Mouse (Mus musculus) gastrocnemius, postnatal 36 days (tissue): Measurements from ENCODE around the gene Phb. TPM values are rescaled to one million over a fixed set of nuclear protein-coding genes. Genes with fewer than 3 reads are reported as not detected.
A peak's percentile ranks its signal among the peaks of the same experiment; 100 is the strongest.
"Not testable (repeated sequence)": the region's sequence is repeated elsewhere in the genome, so short reads cannot be mapped to it uniquely, and the experiment has no call there.

Experiments used
- DNase-seq, 2 experiments: peaks; one replicate each; pipeline ENCODE4 v3.0.0; 2022
- intact Hi-C: fragments of 180-260 bp; cut with DNase I; formaldehyde crosslinking; loops from one replicate; pipeline ENCODE4 v1.15.1; 2025
- total RNA-seq, 2 experiments: library from RNA; stranded (reverse); gene quantifications; 2 replicates each; pipeline ENCODE4 v1.2.3; 2021

Phb gene
- total RNA-seq, 2 experiments from 2014 or later = 166 to 175 TPM

DNA sequence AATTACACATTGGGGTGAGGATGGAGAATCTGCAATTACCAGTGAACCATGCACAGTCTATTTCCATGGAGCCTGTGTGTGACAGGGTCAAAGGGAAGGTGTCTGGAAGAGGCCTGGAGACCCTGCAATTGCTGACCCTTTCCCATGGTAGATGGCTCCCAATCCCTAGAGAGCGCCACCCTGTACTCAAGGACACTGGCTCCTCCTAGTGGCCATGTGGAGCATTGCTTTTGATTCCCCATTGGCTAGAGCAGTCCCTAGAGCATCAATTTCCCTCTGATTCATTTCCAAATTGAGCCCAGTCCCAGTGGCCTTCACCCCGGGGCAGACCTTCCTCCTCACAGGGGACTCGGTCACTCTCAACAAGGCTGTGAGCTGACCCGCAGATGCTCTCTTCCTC is 17.9 kb upstream of the Phb start:
- DNase-seq = peak; percentile 49 to 56
- intact Hi-C loops = loop anchor here (1.0 to 10.0 kb wide), 4 partner anchors 62 to 264 kb away; partner anchors contain the start of genes Ngfr and Slc35b1

DNA sequence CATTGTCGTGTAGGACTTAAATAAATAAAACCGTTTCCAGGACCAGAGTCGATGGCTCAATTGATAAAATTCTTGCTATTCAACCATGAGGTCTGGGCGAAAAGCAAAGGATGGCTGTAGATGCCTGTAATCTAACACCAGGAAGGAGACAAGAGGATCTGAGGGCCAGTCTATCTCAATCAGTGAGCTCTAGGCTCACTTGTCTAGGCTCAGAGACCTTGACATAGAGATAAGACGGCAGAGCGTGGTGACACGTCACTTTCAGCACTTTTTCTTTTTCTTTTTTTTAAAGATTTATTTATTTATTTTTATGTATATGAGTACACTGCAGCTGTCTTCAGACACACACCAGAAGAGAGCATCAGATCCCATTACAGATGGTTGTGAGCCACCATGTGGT is 17.2 kb upstream of the Phb start:
- intact Hi-C loops = loop anchor here (1.0 to 10.0 kb wide), 4 partner anchors 63 to 265 kb away; partner anchors contain the start of genes Ngfr and Slc35b1
- DNase-seq = no peak

GRCm38 (mm10) chr11:95650001-95650400 is 16.8 kb upstream of the Phb start:
- intact Hi-C loops = no loop called here
- no peak for DNase-seq

GRCm38 (mm10) chr11:95650981-95651380 is 15.8 kb upstream of the Phb start:
- peak in 1 of 2 experiments; percentile 39 for DNase-seq
- intact Hi-C loops = no loop called here

GRCm38 (mm10) chr11:95657449-95657848 is 9.3 kb upstream of the Phb start:
- intact Hi-C loops = no loop called here
- DNase-seq = no peak

DNA sequence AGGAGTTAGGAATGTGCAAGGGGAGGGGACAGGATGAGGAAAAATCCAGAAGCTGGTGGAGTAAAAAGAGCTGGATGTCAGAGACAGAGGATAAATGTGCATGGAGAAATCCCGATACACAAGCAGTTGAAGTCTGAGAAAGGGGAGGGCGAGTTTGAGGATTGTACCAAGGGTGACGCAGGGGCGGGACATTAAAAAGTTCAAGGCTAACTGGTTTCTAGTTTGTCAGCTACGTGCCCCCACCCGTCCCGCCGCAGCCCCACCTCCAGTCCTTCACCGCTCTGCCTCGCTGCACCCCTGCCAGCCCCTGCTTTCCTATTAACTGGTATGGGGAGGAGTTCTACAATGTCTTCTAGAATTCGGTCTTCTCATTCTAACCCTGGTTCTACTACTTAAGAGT is 420 bp downstream of the Phb start:
- intact Hi-C loops = no loop called here
- DNase-seq = no peak

DNA sequence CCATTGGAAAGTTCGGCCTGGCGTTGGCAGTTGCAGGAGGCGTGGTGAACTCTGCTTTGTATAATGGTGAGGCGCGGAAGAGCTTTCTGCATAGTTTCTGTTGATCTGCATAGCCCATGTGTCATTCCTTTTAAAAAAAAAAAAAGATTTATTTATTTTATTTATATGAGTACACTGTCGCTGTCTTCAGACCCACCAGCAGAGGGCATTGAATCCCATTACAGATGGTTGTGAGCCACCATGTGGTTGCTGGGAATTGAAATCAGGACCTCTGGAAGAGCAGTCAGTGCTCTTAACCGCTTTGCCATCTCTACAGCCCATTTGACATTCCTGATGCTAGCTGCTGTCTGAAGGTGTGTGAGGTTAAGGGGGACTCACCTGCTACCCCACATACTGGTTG is 1.3 kb downstream of the Phb start:
- DNase-seq, intact Hi-C loops: not testable (repeated sequence)

GRCm38 (mm10) chr11:95675498-95675897 is 8.7 kb downstream of the Phb start:
- DNase-seq = no peak
- intact Hi-C loops = no loop called here

DNA sequence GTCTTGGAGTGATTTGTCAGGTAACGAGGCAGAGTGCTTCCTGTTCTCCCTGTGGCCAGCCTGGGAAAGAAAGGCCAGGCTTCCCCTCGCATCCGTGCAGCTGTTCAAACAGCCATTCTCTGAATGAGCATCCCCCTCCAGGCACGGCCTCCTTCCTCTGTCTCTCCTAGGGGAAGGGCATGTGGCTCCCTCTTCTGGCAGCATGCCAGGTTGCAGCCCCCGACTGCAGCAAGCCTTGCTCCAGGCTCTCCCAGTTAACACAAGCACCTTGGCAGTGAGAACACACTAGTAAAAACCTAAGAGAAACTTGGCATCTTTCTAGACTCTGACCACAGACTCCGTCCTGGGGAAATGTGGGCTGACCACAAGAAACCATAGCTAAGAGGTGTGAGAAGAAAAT is 9.6 kb downstream of the Phb start:
- intact Hi-C loops = no loop called here
- no peak for DNase-seq

GRCm38 (mm10) chr11:95677925-95678701 is 11.4 kb downstream of the Phb start:
- no peak for DNase-seq
- intact Hi-C loops = no loop called here

- intact Hi-C loops = loop anchor here (10.0 kb wide), 1 partner anchor 173 kb away; no protein-coding TSS in a partner anchor
- DNase-seq = no peak
These were observed 15.3 kb downstream of the Phb start for GRCm38 (mm10) chr11:95681995-95682601.

DNA sequence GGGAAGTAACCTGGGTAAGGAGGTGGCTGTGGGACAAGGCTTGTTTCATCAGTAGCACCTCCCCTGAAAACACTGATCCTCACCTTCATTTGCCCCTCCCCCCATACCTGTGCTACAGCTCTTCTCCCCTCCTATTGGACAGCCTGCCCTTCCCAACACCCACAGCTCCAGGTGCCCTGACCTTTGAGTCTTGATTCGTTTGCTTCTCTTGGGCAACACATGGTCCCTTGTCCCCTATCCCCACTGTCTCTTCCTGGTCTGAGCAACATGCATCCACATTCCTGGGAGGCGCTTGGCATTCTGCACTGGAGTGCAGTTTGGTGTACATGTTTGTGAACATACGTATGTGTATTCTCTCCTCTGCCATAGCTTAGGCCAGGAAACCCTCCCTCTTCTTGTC is 16.2 kb downstream of the Phb start:
- no peak for DNase-seq
- intact Hi-C loops = loop anchor here (10.0 kb wide), 1 partner anchor 172 kb away; no protein-coding TSS in a partner anchor

- DNase-seq = peak; percentile 66 to 68
- intact Hi-C loops = loop anchor here (10.0 kb wide), 1 partner anchor 169 kb away; no protein-coding TSS in a partner anchor
These were observed 19.3 kb downstream of the Phb start for GRCm38 (mm10) chr11:95686031-95686430.

DNA sequence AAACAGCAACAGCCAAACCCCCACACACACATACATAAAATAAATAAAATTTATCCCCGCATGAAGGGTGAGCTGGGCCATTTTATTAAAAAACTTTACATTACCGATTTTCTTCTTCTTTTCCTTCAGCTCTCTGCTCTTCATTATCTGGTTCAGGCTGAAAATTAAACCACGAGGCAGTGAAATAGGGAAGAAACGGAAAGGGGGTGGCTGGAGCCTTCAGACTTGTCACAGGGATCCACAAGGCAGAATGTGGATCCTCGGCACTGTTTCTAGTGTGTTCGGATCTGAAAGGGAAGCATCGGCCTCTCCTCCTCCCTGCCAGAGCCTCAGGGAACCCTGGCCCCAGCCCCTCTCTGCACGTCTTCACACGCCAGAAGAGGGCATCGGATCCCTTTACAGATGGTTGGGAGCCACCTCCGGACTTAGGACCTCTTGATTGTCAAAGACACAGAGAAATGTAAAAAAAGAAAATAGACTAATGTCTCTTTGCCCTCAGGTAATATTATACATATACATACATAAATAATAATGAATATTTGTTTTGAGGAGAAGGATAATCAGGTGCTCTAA is 20.4 kb downstream of the Phb start:
- no peak for DNase-seq
- intact Hi-C loops = loop anchor here (10.0 kb wide), 1 partner anchor 168 kb away; no protein-coding TSS in a partner anchor

DNA sequence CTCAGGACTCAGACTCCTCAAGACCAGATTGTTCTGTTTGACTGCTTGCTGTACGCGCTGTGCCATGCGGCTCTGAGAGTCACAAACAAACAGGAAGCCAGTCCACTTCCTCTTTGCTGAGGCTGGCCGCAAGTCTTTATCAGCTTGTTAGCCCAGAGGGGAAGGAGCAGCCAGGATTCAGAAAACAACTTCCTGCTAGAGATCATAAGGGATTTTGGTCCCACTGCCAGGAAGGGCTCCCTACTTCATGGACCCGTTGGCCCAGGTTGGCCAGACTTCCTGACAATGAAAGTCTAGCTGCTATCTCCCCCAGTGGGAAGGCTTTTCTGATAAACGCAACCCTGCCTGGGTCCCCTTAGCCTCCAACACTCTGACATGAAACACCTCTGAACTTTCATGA is 21.8 kb downstream of the Phb start:
- intact Hi-C loops = loop anchor here (10.0 kb wide), 1 partner anchor 166 kb away; no protein-coding TSS in a partner anchor
- DNase-seq = peak in 1 of 2 experiments; percentile 36

- DNase-seq = peak in 1 of 2 experiments; percentile 22
- intact Hi-C loops = loop anchor here (10.0 kb wide), 1 partner anchor 166 kb away; no protein-coding TSS in a partner anchor
These were observed 22.2 kb downstream of the Phb start for GRCm38 (mm10) chr11:95688981-95689380.

GRCm38 (mm10) chr11:95689544-95689943 is 22.8 kb downstream of the Phb start:
- intact Hi-C loops = loop anchor here (10.0 kb wide), 1 partner anchor 165 kb away; no protein-coding TSS in a partner anchor
- DNase-seq = no peak

DNA sequence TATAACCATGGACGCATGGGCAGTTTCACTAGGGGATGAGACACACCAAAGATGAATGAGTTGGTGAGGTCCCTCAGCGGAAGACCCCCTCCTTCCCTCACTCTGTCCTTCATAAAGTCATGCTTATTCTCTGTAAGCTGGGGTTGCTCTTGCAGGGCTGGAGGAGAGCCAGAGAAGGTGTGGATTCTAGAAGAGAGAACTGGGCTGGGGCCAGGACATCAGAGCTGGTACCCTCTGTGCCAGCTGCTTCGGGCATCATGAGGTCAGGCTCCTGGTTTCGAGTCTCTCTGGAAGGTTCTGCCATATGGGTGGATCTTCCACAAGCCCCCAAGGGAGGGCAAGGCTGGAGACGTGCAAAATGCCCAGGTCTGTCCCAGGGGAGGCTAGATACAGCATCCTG is 31.8 kb downstream of the Phb start:
- intact Hi-C loops = no loop called here
- no peak for DNase-seq

GRCm38 (mm10) chr11:95700778-95701739 is 34.3 kb downstream of the Phb start:
- intact Hi-C loops = no loop called here
- no peak for DNase-seq
